Mouse (Mus musculus) G1E (cell line): ENCODE results near the gene Elovl6. TPM values are rescaled to one million over a fixed set of nuclear protein-coding genes. Genes with fewer than 3 reads are reported as not detected.
A peak's percentile ranks its signal among the peaks of the same experiment; 100 is the strongest.

ENCODE experiments used
- ATAC-seq: 2 replicates; pipeline ENCODE4 v1.8.0; 2016; ENCODE audit warnings: mild to moderate bottlenecking; ENCODE audit not compliant: insufficient number of reproducible peaks, poor library complexity, low FRiP score, severe bottlenecking; ENCODE audit errors: extremely low read depth
- DNase-seq: peaks from one replicate; pipeline ENCODE4 v3.0.0; 2012; ENCODE audit warnings: low spot score
- H3K27me3 ChIP-seq: 2 replicates; pipeline ENCODE4 v1.6.1; 2012; ENCODE audit warnings: mild to moderate bottlenecking, low read length, inconsistent platforms; ENCODE audit not compliant: insufficient read depth
- H3K36me3 ChIP-seq: replicated peaks from 2 replicates; pipeline ENCODE3; 2012; ENCODE audit warnings: mild to moderate bottlenecking, inconsistent platforms
- H3K4me1 ChIP-seq: 2 replicates; pipeline ENCODE4 v1.6.1; 2012; ENCODE audit warnings: low read depth, low read length, inconsistent platforms, mixed read lengths; ENCODE audit not compliant: insufficient read depth
- H3K4me3 ChIP-seq: 2 replicates; pipeline ENCODE4 v1.5.1; 2012; ENCODE audit warnings: low read depth, mild to moderate bottlenecking, inconsistent platforms, low read length, moderate library complexity, mixed read lengths
- H3K9me3 ChIP-seq: replicated peaks from 2 replicates; pipeline ENCODE4 v1.6.1; 2012; ENCODE audit warnings: inconsistent platforms
- CTCF ChIP-seq: IDR thresholded peaks from 2 replicates; pipeline ENCODE4 v1.5.1; 2012; ENCODE audit warnings: low read depth, low read length, inconsistent platforms, mixed read lengths
- GATA1 ChIP-seq: IDR thresholded peaks from 2 replicates; pipeline ENCODE4 v1.6.1; 2012; ENCODE audit warnings: borderline replicate concordance, low read length, inconsistent platforms, mixed read lengths
- GATA2 ChIP-seq: IDR thresholded peaks from 2 replicates; pipeline ENCODE4 v1.6.1; 2012; ENCODE audit warnings: low read depth, low read length, inconsistent platforms, borderline replicate concordance
- POLR2AphosphoS5 ChIP-seq: IDR thresholded peaks from 2 replicates; pipeline ENCODE4 v1.6.1; 2012; ENCODE audit warnings: low read depth, low read length, inconsistent platforms; ENCODE audit not compliant: insufficient replicate concordance
- TAL1 ChIP-seq: conservative IDR thresholded peaks from 2 replicates; pipeline ENCODE4 v1.6.1; 2012; ENCODE audit warnings: low read depth, low read length, inconsistent platforms, mixed read lengths
- polyA plus RNA-seq: library from polyadenylated mRNA; stranded (reverse); fragments of >175 nt; gene quantifications from 2 replicates; pipeline ENCODE4 v1.2.3, GENCODE M21; 2012
- total RNA-seq, 2 experiments: library from RNA; stranded (forward) in 1 of 2; stranded (reverse) in 1 of 2; fragments of 200-1000 nt in 1 of 2; fragments of >200 nt in 1 of 2; fragmentation: Nextera tagmentation in 1 of 2; gene quantifications; 2 replicates each; pipeline ENCODE4 v1.2.3; 2014 to 2017

Elovl6 gene
- total and polyA plus RNA-seq, 3 experiments: 2.3 to 20.4 (median 20.4) TPM

DNA sequence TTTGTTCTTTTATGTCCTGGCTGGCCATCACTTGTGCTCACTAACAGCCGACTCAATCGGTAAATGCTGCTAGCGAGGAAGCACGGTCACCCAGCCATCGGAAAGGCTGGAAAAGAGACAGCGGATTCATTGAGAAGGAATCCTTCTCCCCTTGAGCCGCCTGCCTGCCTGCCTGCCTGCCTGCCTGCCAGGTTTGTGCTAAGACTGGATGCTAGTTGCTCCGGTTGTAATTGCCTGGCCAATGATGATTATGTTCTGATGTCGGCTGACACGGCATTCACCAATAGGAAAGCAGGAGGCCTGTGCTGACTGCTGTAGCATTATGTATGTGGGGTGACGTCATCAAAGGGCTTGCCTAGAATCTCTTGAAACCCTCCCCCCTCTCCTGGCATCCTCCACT is 4.0 kb downstream of the Elovl6 start:
- Histone ChIP-seq H3K9me3 (no peaks in the 10 kb centered on the region), H3K36me3 (peaks cover 44% of the 10 kb centered on the region), H3K4me3 (peak overlapping the region; percentile 59; the same call in 1 of the 2 replicates), H3K4me1 (peaks cover 48% of the 10 kb centered on the region), H3K27me3 (no peaks in the 10 kb centered on the region)
- peak; percentile 82 for DNase-seq
- TF ChIP-seq POLR2AphosphoS5 (no peak), GATA1 (no peak), GATA2 (no peak), TAL1 (no peak), CTCF (no peak)
- ATAC-seq: peak; percentile 88

DNA sequence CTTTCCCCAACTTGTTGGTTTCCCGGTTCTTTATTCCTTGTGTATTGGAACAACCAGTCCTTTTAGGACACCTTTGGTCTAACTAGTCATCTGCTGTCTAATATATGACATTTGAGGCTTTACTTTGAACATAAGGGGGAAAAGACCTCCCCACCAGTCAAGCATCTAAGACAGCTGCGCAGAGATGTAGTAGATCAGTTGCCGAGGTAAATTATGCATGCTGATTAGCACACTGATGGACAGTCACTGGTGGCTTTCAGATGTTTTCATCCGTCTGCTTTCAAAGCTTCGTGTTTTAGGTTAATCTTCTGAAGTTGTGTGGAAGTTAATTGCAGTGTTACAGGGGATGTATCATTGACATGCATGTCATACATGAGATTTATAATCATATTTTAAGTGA is 5.8 kb downstream of the Elovl6 start:
- Histone ChIP-seq H3K27me3 (no peaks in the 10 kb centered on the region), H3K4me1 (peaks cover 39% of the 10 kb centered on the region), H3K4me3 (no peak overlapping the region), H3K9me3 (no peaks in the 10 kb centered on the region), H3K36me3 (peaks cover 62% of the 10 kb centered on the region)
- no peak for TF ChIP-seq GATA1
- TF ChIP-seq TAL1: no peak
- no peak for TF ChIP-seq POLR2AphosphoS5
- TF ChIP-seq CTCF: no peak
- no peak for TF ChIP-seq GATA2
- DNase-seq (no peak), ATAC-seq (no peak)

DNA sequence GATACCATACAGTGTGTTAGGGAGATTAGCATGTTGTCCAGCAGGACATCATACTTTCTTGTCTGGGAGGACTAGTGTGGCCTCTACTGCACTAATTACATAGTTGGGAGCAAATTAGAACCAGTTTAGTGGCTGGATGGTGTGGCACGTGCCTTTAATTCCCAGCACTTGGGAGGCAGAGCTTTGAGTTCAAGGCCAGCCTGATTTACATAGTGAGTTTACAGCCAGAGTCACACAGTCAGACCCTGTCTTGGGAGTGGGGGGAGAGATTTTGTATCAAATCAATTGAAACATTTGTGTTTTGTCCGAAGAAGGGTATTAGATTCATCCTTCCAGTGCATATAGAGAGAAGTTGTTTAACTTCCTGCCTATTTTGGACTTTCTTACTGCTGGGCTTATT is 8.7 kb downstream of the Elovl6 start:
- TF ChIP-seq POLR2AphosphoS5: no peak
- TF ChIP-seq GATA2: no peak
- no peak for TF ChIP-seq TAL1
- TF ChIP-seq CTCF: no peak
- no peak for TF ChIP-seq GATA1
- H3K9me3 ChIP-seq: no peaks in the 10 kb centered on the region
- peaks cover 84% of the 10 kb centered on the region for H3K36me3 ChIP-seq
- DNase-seq: no peak
- no peaks in the 10 kb centered on the region for H3K27me3 ChIP-seq
- H3K4me3 ChIP-seq: no peak overlapping the region
- no peak for ATAC-seq
- H3K4me1 ChIP-seq: peaks cover 26% of the 10 kb centered on the region

DNA sequence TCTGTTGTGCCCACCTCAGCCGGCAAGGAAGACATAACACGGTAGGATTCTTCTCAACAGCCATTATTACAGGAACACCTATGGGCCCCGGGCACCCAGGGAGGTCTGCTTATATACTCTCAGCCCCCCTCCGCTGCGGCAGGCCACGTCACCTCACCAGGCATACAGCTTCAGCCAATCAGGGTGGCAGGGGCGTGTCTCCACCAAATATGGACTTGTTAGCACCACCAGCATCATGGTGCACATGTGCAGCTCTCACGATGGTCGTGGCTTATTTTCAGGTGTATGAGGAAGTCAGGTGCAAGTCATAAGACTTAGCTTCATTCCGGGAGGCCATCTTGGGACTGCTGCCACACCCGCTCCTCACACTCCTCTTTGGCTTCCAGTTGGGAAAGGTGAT is 9.3 kb downstream of the Elovl6 start:
- Histone ChIP-seq H3K4me1 (peaks cover 20% of the 10 kb centered on the region), H3K4me3 (no peak overlapping the region), H3K27me3 (no peaks in the 10 kb centered on the region), H3K36me3 (peaks cover 85% of the 10 kb centered on the region), H3K9me3 (no peaks in the 10 kb centered on the region)
- no peak for ATAC-seq
- DNase-seq: no peak
- TF ChIP-seq TAL1 (no peak), GATA1 (no peak), POLR2AphosphoS5 (no peak), CTCF (no peak), GATA2 (no peak)

DNA sequence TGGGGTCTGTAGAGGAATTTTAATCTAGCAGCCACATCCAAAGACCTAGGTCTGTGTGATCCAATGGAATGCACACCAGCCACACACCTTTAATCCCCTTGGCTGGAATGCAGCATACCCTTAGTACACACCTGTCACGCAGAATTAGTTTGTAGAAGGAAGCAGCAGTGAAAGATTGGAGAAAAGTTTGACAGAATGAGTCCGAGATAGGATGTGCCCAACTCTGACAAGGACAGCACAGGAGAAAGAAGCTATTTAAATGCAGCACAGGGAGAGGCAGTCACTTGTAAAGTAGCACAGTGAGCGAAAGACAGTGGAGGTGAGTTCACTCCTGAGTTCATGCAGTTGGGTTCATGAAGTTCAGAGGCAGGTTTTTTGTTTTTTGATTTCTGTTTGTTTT is 11.2 kb downstream of the Elovl6 start:
- no peak for TF ChIP-seq GATA2
- no peak for TF ChIP-seq POLR2AphosphoS5
- TF ChIP-seq TAL1: no peak
- no peak for TF ChIP-seq CTCF
- Histone ChIP-seq H3K4me3 (no peak overlapping the region), H3K27me3 (no peaks in the 10 kb centered on the region), H3K9me3 (no peaks in the 10 kb centered on the region), H3K36me3 (peaks cover 83% of the 10 kb centered on the region), H3K4me1 (peaks cover 7% of the 10 kb centered on the region; the same call in 1 of the 2 replicates)
- no peak for DNase-seq
- no peak for ATAC-seq

DNA sequence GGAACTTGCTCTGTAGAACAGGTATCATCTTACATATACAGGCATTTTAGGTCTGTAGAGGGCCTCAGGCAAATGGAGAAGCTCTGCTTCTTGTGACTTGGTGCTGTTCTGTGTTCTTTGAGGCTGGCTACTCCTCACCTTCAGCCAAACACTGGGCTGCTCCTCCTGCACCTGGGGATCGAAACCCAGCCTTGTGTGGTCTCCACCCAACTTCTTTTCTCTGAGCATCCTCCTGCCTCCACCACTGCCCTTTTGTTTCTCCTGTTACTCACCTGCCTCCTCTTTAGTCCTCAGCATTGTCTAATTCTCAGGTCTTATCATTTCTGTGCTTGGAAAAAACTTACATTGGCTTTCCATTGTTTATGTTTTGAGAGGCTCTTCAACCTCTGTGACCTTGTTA is 12.1 kb downstream of the Elovl6 start:
- no peak for DNase-seq
- H3K36me3 ChIP-seq: peaks cover 82% of the 10 kb centered on the region
- no peaks in the 10 kb centered on the region for H3K27me3 ChIP-seq
- TF ChIP-seq CTCF: no peak
- TF ChIP-seq GATA1: no peak
- no peak for TF ChIP-seq TAL1
- TF ChIP-seq GATA2: no peak
- no peak for TF ChIP-seq POLR2AphosphoS5
- ATAC-seq: no peak
- peaks cover 3% of the 10 kb centered on the region; the same call in 1 of the 2 replicates for H3K4me1 ChIP-seq
- H3K9me3 ChIP-seq: no peaks in the 10 kb centered on the region
- no peak overlapping the region for H3K4me3 ChIP-seq

DNA sequence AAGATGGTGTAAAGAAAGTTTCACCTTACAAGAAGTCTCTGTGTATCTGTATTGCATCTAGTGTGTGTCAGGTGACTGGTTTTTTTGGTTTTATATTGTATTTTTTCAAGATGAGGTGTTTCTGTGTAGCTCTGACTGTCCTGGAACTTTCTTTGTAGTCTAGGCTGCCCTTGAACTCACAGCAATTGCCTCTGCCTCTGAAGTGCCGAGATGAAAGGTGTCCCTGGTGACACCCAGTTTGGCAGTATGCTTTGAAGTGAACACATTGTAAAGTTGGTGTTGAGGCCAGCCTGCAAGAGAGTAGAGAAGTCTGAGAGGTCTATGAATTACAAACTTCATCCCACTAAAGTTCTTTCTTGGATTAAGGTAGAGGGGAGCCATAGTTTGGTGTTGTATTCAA is 13.1 kb downstream of the Elovl6 start:
- TF ChIP-seq CTCF: no peak
- TF ChIP-seq GATA2: no peak
- TF ChIP-seq GATA1: no peak
- no peak for TF ChIP-seq POLR2AphosphoS5
- no peak for TF ChIP-seq TAL1
- no peaks in the 10 kb centered on the region for H3K9me3 ChIP-seq
- no peaks in the 10 kb centered on the region for H3K27me3 ChIP-seq
- no peak overlapping the region for H3K4me3 ChIP-seq
- H3K4me1 ChIP-seq: peaks cover 3% of the 10 kb centered on the region; the same call in 1 of the 2 replicates
- DNase-seq (no peak), ATAC-seq (no peak)
- H3K36me3 ChIP-seq: peaks cover 80% of the 10 kb centered on the region
